Mouse (Mus musculus) embryonic fibroblast, embryonic 13.5 days (primary cell): ENCODE measurements at regions not wholly inside any gene's neighbourhood (a gene's known extent, or its start where the extent isn't known, plus 50 kb on each side); places are given as distances from the start of the nearest gene placed in this dataset.

Experiments used
- CTCF ChIP-seq: IDR thresholded peaks from 2 replicates; pipeline ENCODE4 v1.5.1; 2011; ENCODE audit warnings: mild to moderate bottlenecking, control low read depth, low read length, moderate library complexity, borderline replicate concordance; ENCODE audit not compliant: insufficient read depth
- POLR2A ChIP-seq: IDR thresholded peaks from 2 replicates; pipeline ENCODE4 v1.6.1; 2011; ENCODE audit warnings: low read depth, mild to moderate bottlenecking, control low read depth, low read length, moderate library complexity

DNA sequence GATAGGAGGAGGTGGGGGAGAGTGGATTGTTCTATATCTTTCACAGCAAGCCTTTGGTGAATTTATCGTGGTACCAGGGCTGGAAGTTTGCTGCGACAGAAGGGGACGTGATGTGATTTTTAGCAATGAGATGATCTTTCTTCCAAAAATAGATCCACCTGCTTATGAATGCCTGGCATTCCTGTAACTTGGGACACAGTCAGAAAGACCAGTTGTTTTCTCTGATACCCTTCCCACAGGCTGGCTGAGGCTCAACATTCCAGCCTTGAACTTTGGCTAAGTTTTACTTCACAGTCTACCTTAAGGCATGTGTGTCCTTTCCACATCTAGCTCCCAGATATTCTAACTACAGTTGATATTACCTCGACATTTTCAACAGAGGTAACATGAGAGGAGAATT, 1434.1 kb downstream of the Slc22a22 start:
- TF ChIP-seq POLR2A (no peak), CTCF (no peak)
